Mouse (Mus musculus) midbrain, embryonic 10.5 days (tissue): Measurements from ENCODE around the gene Eif3l. TPM values are rescaled to one million over a fixed set of nuclear protein-coding genes. Genes with fewer than 3 reads are reported as not detected.
A peak's percentile ranks its signal among the peaks of the same experiment; 100 is the strongest.

Experiments
- DNase-seq: peaks from one replicate; pipeline ENCODE4 v3.0.0-alpha.2; 2017; ENCODE audit warnings: low spot score
- H3K27ac ChIP-seq: fragments of 300-500 bp; sonication (generic); replicated peaks from 2 replicates; pipeline ENCODE4 v1.5.1; 2016; ENCODE audit warnings: mild to moderate bottlenecking
- H3K27me3 ChIP-seq: fragments of 300-500 bp; sonication (generic); 2 replicates; pipeline ENCODE4 v1.6.1; 2016; ENCODE audit warnings: low read depth, mild to moderate bottlenecking; ENCODE audit not compliant: poor library complexity, severe bottlenecking
- H3K36me3 ChIP-seq: fragments of 300-500 bp; sonication (generic); 2 replicates; pipeline ENCODE4 v1.6.1; 2016; ENCODE audit warnings: mild to moderate bottlenecking, moderate library complexity
- H3K4me1 ChIP-seq: fragments of 300-500 bp; sonication (generic); 2 replicates; pipeline ENCODE4 v1.6.1; 2016
- H3K4me3 ChIP-seq: fragments of 300-500 bp; sonication (generic); 2 replicates; pipeline ENCODE4 v1.5.1; 2016; ENCODE audit warnings: mild to moderate bottlenecking, moderate library complexity
- H3K9me3 ChIP-seq: fragments of 300-500 bp; sonication (generic); replicated peaks from 2 replicates; pipeline ENCODE4 v1.6.1; 2016; ENCODE audit warnings: mild to moderate bottlenecking
- WGBS: fragments of 180-500 bp; shearing (Covaris S2); methylation state at CpG from one replicate; pipeline ENCODE4 v1.1.7; 2016; 5-methylcytosine and 5-hydroxymethylcytosine counted together
- polyA plus RNA-seq: library from polyadenylated mRNA; unstranded; fragments of >200 nt; fragmentation: Nextera tagmentation; extraction: Ambion mirVana; gene quantifications from 2 replicates; pipeline ENCODE4 v1.2.1, GENCODE M21; 2016

The Eif3l gene
- polyA plus RNA-seq, 1 experiment from 2014 or later: 273 TPM

GRCm38 (mm10) chr15:79124331-79124875 lies 49.4 kb downstream of the Eif3l start:
- DNase-seq: no peak
- Histone ChIP-seq H3K4me1 (no peaks in the 10 kb centered on the region), H3K27ac (no peak overlapping the region), H3K4me3 (no peak overlapping the region), H3K27me3 (no peaks in the 10 kb centered on the region), H3K9me3 (no peaks in the 10 kb centered on the region), H3K36me3 (peaks cover 76% of the 10 kb centered on the region)
- 82% methylated on average over 10 of the region's 10 CpGs for WGBS

DNA sequence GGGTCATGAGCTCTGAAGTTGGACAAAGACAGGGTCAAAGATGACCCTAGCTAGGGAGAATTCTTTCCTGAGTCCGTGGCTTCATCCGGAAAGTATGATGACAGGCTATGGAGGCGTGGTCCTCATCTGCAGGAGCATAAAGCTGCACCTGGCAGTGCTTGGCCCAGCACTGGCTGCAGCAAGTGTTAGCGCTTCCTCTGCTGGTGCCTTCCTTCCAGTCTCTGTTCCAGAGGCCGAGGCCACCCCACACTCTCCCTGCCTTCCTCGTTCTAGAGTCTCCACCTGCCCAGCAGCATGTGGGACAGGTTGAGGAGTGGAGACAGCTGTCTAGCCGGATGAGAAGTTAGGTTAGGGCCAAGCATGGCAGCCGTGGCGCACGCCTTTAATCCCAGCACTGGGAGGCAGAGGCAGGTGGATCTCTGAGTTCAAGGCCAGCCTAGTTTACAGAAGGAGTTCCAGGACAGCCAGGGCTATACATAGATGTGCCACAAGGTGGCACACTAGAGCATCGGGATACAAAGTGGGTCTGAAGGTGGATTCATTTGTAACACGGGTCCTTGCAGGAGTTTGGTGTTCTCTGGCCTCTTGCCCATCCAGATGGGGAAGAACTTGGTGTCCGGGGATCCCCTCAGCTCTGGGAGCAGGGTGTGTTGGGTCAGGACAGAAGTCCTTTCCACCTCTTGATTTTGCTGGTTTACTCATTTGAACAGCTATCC lies 51.4 kb downstream of the Eif3l start:
- Histone ChIP-seq H3K9me3 (no peaks in the 10 kb centered on the region), H3K27ac (no peak overlapping the region), H3K4me3 (no peak overlapping the region), H3K27me3 (no peaks in the 10 kb centered on the region), H3K4me1 (no peaks in the 10 kb centered on the region), H3K36me3 (peaks cover 82% of the 10 kb centered on the region)
- WGBS: 85% methylated on average over 13 of the region's 13 CpGs
- DNase-seq: peak; percentile 51

- no peak for DNase-seq
- no peak overlapping the region for H3K4me3 ChIP-seq
- no peaks in the 10 kb centered on the region for H3K4me1 ChIP-seq
- H3K36me3 ChIP-seq: peaks cover 89% of the 10 kb centered on the region
- no peak overlapping the region for H3K27ac ChIP-seq
- no peaks in the 10 kb centered on the region for H3K9me3 ChIP-seq
- no peaks in the 10 kb centered on the region for H3K27me3 ChIP-seq
- 91% methylated on average over 12 of the region's 12 CpGs for WGBS
These were observed 52.1 kb downstream of the Eif3l start for GRCm38 (mm10) chr15:79127101-79127500.

DNA sequence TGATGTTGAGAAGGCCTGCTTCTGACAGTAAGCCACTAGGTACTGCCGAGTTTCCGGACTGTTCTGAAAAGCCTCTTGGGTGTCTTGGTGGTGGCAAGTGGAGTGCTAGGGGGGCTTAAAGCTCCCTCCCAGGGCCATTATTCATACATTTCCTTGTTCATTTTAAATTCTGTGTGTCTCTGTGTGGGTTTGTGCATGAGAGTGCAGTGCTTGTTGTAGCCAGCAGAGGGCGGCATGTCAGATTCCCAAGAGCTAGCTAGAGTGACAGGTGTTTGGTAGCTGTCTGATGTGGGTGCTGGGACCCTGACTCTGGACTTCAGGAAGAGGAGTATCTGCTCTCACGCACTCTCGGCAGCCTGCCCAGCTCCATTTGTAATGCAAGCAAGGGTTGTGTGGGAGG lies 53.2 kb downstream of the Eif3l start:
- H3K36me3 ChIP-seq: peaks cover 91% of the 10 kb centered on the region
- no peak overlapping the region for H3K4me3 ChIP-seq
- no peaks in the 10 kb centered on the region for H3K27me3 ChIP-seq
- no peak for DNase-seq
- no peak overlapping the region for H3K27ac ChIP-seq
- no peaks in the 10 kb centered on the region for H3K4me1 ChIP-seq
- 95% methylated on average over 5 of the region's 5 CpGs for WGBS
- H3K9me3 ChIP-seq: no peaks in the 10 kb centered on the region

GRCm38 (mm10) chr15:79129311-79129710 lies 54.3 kb downstream of the Eif3l start:
- H3K4me1 ChIP-seq: no peaks in the 10 kb centered on the region
- H3K36me3 ChIP-seq: peaks cover 89% of the 10 kb centered on the region
- no peak overlapping the region for H3K4me3 ChIP-seq
- WGBS: 87% methylated on average over 7 of the region's 7 CpGs
- H3K9me3 ChIP-seq: no peaks in the 10 kb centered on the region
- no peaks in the 10 kb centered on the region for H3K27me3 ChIP-seq
- no peak overlapping the region for H3K27ac ChIP-seq
- DNase-seq: no peak

- DNase-seq: no peak
- Histone ChIP-seq H3K9me3 (no peaks in the 10 kb centered on the region), H3K4me1 (no peaks in the 10 kb centered on the region), H3K27ac (no peak overlapping the region), H3K27me3 (no peaks in the 10 kb centered on the region), H3K36me3 (peaks cover 77% of the 10 kb centered on the region), H3K4me3 (no peak overlapping the region)
- WGBS: 83% methylated on average over 10 of the region's 10 CpGs
These were observed 55.8 kb downstream of the Eif3l start for GRCm38 (mm10) chr15:79130782-79131181.

- Histone ChIP-seq H3K4me3 (no peak overlapping the region), H3K4me1 (no peaks in the 10 kb centered on the region), H3K36me3 (peaks cover 70% of the 10 kb centered on the region), H3K9me3 (no peaks in the 10 kb centered on the region), H3K27ac (no peak overlapping the region), H3K27me3 (no peaks in the 10 kb centered on the region)
- no peak for DNase-seq
- 76% methylated on average over 7 of the region's 7 CpGs for WGBS
These were observed 56.5 kb downstream of the Eif3l start for GRCm38 (mm10) chr15:79131442-79131841.

GRCm38 (mm10) chr15:79133191-79133661 lies 58.2 kb downstream of the Eif3l start:
- Histone ChIP-seq H3K27ac (no peak overlapping the region), H3K27me3 (no peaks in the 10 kb centered on the region), H3K4me1 (no peaks in the 10 kb centered on the region), H3K36me3 (peaks cover 52% of the 10 kb centered on the region), H3K9me3 (no peaks in the 10 kb centered on the region), H3K4me3 (no peak overlapping the region)
- 88% methylated on average over 6 of the region's 6 CpGs for WGBS
- DNase-seq: no peak

DNA sequence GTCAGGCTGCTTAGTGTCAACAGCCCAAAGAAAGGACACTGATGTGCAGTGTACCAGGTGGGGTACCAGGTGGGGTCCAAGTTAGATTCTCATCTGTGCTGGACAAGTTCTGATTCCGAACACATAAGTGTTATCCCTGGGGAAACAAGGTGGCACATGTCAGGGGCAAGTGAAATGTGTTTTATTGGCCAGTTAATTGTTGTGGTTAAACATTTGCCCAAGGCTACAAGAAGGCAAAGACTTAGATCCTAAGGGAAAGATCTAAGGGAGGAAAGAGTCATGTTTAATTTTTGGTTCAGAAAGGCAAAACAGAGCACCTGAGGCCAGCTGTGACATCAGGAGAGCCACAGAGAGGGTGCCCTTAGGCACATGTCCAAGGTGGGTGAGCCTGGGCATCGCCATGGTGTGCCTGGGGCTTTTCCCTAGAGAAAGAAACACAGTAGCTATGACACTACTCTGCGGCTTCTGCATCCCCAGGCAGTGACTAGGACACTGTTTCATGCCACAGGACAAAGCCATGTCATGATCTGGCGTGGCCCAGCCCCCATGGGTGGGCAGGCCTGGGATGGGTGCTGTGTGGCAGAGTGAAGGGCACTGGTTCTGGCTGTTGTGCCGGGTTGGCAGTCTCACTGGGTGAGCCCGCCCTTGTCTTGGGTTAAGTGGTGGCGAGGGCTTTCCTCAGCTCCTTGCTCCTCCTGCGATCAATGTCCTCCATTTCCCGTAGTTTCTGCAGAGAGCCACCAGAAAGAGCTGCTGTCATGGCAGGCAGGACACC lies 59.7 kb downstream of the Eif3l start:
- 81% methylated on average over 9 of the region's 9 CpGs for WGBS
- Histone ChIP-seq H3K4me1 (no peaks in the 10 kb centered on the region), H3K36me3 (peaks cover 42% of the 10 kb centered on the region), H3K4me3 (no peak overlapping the region), H3K9me3 (no peaks in the 10 kb centered on the region), H3K27ac (no peak overlapping the region), H3K27me3 (no peaks in the 10 kb centered on the region)
- no peak for DNase-seq

- WGBS: 80% methylated on average over 9 of the region's 9 CpGs
These were observed 60.4 kb downstream of the Eif3l start for GRCm38 (mm10) chr15:79135332-79135731.

DNA sequence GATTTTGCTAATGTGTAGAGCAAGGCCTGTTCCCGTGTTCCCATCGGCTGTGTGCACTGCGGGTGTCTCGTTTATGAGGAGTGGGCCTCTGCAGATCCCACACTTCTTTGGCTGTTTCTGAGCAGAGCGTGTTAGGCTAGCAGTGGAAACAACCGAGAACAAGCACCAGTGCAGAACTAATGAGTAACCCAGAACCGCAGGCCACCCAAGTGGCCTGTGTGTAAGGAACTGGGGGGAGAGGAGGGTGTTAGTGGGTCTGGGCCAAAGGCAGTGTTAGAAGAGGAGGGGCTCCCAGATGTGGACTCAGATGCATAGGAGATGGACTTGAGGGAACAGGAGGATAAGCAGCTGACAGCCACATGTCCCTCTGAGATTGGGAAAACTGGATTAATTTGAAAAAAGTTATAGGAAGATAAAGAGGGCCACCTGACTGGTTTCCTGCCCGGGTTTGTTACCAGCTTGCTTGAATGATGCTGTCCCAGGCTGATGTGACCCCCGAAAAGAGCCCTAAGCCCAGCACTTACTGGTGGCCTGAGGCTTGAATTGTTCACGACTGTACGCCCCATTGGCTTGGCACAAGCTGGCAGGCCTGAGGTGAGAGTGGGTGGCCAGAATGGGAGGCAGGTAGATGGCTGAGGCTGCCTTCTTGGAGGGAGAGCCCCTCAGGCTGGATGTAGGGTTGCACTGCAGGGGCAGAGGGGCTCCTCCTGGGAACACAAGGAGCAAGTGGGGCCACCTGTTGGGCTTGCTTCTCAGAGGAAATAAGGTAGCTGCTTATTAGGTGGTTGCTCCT lies 61.0 kb downstream of the Eif3l start:
- Histone ChIP-seq H3K4me3 (no peak overlapping the region), H3K36me3 (peaks cover 29% of the 10 kb centered on the region), H3K27me3 (peaks cover 8% of the 10 kb centered on the region; the same call in 1 of the 2 replicates), H3K4me1 (peaks cover 9% of the 10 kb centered on the region), H3K9me3 (no peaks in the 10 kb centered on the region), H3K27ac (no peak overlapping the region)
- no peak for DNase-seq
- 80% methylated on average over 11 of the region's 11 CpGs for WGBS

More at GRCm38 (mm10) chr15:79135332-79135731, 60.4 kb downstream of the Eif3l start:
- peaks cover 35% of the 10 kb centered on the region for H3K36me3 ChIP-seq
- no peak for DNase-seq
- peaks cover 6% of the 10 kb centered on the region; the same call in 1 of the 2 replicates for H3K27me3 ChIP-seq
- H3K27ac ChIP-seq: no peak overlapping the region
- H3K4me1 ChIP-seq: peaks cover 4% of the 10 kb centered on the region
- H3K9me3 ChIP-seq: no peaks in the 10 kb centered on the region
- H3K4me3 ChIP-seq: no peak overlapping the region

GRCm38 (mm10) chr15:79139640-79140039 lies 64.7 kb downstream of the Eif3l start:
- Histone ChIP-seq H3K4me1 (peaks cover 23% of the 10 kb centered on the region), H3K27ac (no peak overlapping the region), H3K27me3 (peaks cover 8% of the 10 kb centered on the region; the same call in 1 of the 2 replicates), H3K9me3 (no peaks in the 10 kb centered on the region), H3K36me3 (peaks cover 14% of the 10 kb centered on the region), H3K4me3 (no peak overlapping the region)
- 57% methylated on average over 10 of the region's 10 CpGs for WGBS
- DNase-seq: no peak
